Mouse (Mus musculus) erythroblast, embryonic 14.5 days (primary cell): Measurements from ENCODE around the gene Timm8a2.

ENCODE experiments used
- GATA1 ChIP-seq: IDR thresholded peaks from 2 replicates; pipeline ENCODE4 v1.6.1; 2012; ENCODE audit warnings: low read length, inconsistent platforms, mixed read lengths
- TAL1 ChIP-seq: IDR thresholded peaks from 3 replicates; pipeline ENCODE4 v1.6.1; 2012; ENCODE audit warnings: low read length, inconsistent platforms, mixed read lengths

- TF ChIP-seq TAL1 (no peak), GATA1 (no peak)
These were observed 22.4 kb downstream of the Timm8a2 start for GRCm38 (mm10) chr14:122056871-122057270.
